10 mouse cellular contexts compared by ENCODE assay signal in genomic region chr1:58358958-58359901, GRCm38 (mm10). TPM values are rescaled to one million over a fixed set of nuclear protein-coding genes. Genes with fewer than 3 reads are reported as not detected.
DNase-seq lines count a peak whose midpoint lies in the region; ATAC-seq and TF ChIP-seq lines count a peak whose summit lies in the region.
"Had no signal": no experiment of that assay in that cellular context is flagged by ENCODE, and none has a peak within 500 bp of the region (broad histone marks: within the 10 kb centered on the region; RNA-seq: fewer than 3 reads in every experiment).

No protein-coding gene starts in this region.

- no peaks in the 10 kb centered on the region for H3K27me3 ChIP-seq in lung, embryonic 14.5 days (ENCODE audit: insufficient read depth, low read length)
- H3K27me3 ChIP-seq in midbrain, embryonic 14.5 days (ENCODE audit: control insufficient read depth, insufficient read depth, low read length): no peaks in the 10 kb centered on the region
- no peaks in the 10 kb centered on the region for H3K27me3 ChIP-seq in hindbrain, embryonic 13.5 days
- H3K27me3 ChIP-seq: heart, embryonic 15.5 days; neural tube, embryonic 12.5 days had no signal

- DNase-seq in cerebellum, postnatal 36 days: peak; percentile 24 to 29
- DNase-seq in cerebellum, adult 11-12 months: no peak
- peak; percentile 38 for DNase-seq in c-Kit-positive CD71-negative TER-119-negative erythroid progenitor cells, embryonic 14.5 days (ENCODE audit: low read depth)
- DNase-seq in heart, postnatal 25 days (ENCODE audit: low spot score): peak; percentile 62
- peak; percentile 24 for DNase-seq in lung, embryonic 14.5 days
- peak; percentile 48 for DNase-seq in urinary bladder, postnatal 25 days (ENCODE audit: low spot score)
- DNase-seq in midbrain, embryonic 14.5 days: no peak

- peaks cover 3% of the 10 kb centered on the region; the same call in 1 of the 2 replicates for H3K4me1 ChIP-seq in lung, embryonic 14.5 days (ENCODE audit: insufficient read depth)
- H3K4me1 ChIP-seq in midbrain, embryonic 14.5 days (ENCODE audit: control insufficient read depth, insufficient read depth, low read length): no peaks in the 10 kb centered on the region
- no peaks in the 10 kb centered on the region for H3K4me1 ChIP-seq in hindbrain, embryonic 13.5 days (replicated peaks)
- H3K4me1 ChIP-seq: heart, embryonic 15.5 days had no signal

- H3K36me3 ChIP-seq in lung, embryonic 14.5 days (ENCODE audit: insufficient read depth): no peaks in the 10 kb centered on the region
- H3K36me3 ChIP-seq in midbrain, embryonic 14.5 days (ENCODE audit: control insufficient read depth, insufficient read depth, low read length): no peaks in the 10 kb centered on the region
- H3K36me3 ChIP-seq in hindbrain, embryonic 13.5 days: no peaks in the 10 kb centered on the region
- H3K36me3 ChIP-seq: heart, embryonic 15.5 days; neural tube, embryonic 12.5 days had no signal

- ATAC-seq in lung, embryonic 14.5 days (ENCODE audit: insufficient read depth): 0 out of 2 replicates have a peak, but pooled peaks have one; percentile 54
- ATAC-seq in midbrain, embryonic 14.5 days (ENCODE audit: low FRiP score, low TSS enrichment): no peak
- no peak for ATAC-seq in hindbrain, embryonic 13.5 days (ENCODE audit: low FRiP score)

- H3K9me3 ChIP-seq in lung, embryonic 14.5 days (ENCODE audit: low read depth, low read length): no peaks in the 10 kb centered on the region
- H3K9me3 ChIP-seq in midbrain, embryonic 14.5 days (ENCODE audit: control insufficient read depth, low read length): no peaks in the 10 kb centered on the region
- H3K9me3 ChIP-seq in hindbrain, embryonic 13.5 days: no peaks in the 10 kb centered on the region
- H3K9me3 ChIP-seq: heart, embryonic 15.5 days; neural tube, embryonic 12.5 days had no signal

- no peak overlapping the region for H3K27ac ChIP-seq in lung, embryonic 14.5 days (ENCODE audit: low read depth)
- no peak overlapping the region for H3K27ac ChIP-seq in midbrain, embryonic 14.5 days (replicated peaks; ENCODE audit: low read depth, low read length)
- H3K27ac ChIP-seq in hindbrain, embryonic 13.5 days: no peak overlapping the region
- H3K27ac ChIP-seq: heart, embryonic 15.5 days; neural tube, embryonic 12.5 days had no signal

- 67% methylated on average over 19 of the region's 19 CpGs for WGBS in lung, embryonic 14.5 days
- WGBS in midbrain, embryonic 14.5 days: 88% methylated on average over 19 of the region's 19 CpGs
- WGBS in hindbrain, embryonic 13.5 days: 85% methylated on average over 19 of the region's 19 CpGs

- intact Hi-C loops in heart, postnatal 25 days (cut with DNase I): no loop called here

- no peak overlapping the region for H3K4me2 ChIP-seq in lung, embryonic 14.5 days
- no peak overlapping the region for H3K4me2 ChIP-seq in midbrain, embryonic 14.5 days (ENCODE audit: low read length)
- H3K4me2 ChIP-seq in hindbrain, embryonic 13.5 days: no peak overlapping the region
- H3K4me2 ChIP-seq: heart, embryonic 15.5 days; neural tube, embryonic 12.5 days had no signal

- no peak overlapping the region for H3K9ac ChIP-seq in lung, embryonic 14.5 days
- no peak overlapping the region for H3K9ac ChIP-seq in midbrain, embryonic 14.5 days (replicated peaks; ENCODE audit: low read length)
- no peak overlapping the region for H3K9ac ChIP-seq in hindbrain, embryonic 13.5 days
- H3K9ac ChIP-seq: heart, embryonic 15.5 days; neural tube, embryonic 12.5 days had no signal

- TF ChIP-seq CTCF in lung, embryonic 14.5 days (IDR thresholded peaks at IDR 0.05; ENCODE audit: low read depth): no peak

- no peak overlapping the region for H3K4me3 ChIP-seq in lung, embryonic 14.5 days (ENCODE audit: low read depth, low read length)
- H3K4me3 ChIP-seq in midbrain, embryonic 14.5 days (replicated peaks; ENCODE audit: low read depth, low read length): no peak overlapping the region
- no peak overlapping the region for H3K4me3 ChIP-seq in hindbrain, embryonic 13.5 days
- H3K4me3 ChIP-seq: heart, embryonic 15.5 days; neural tube, embryonic 12.5 days had no signal

RNA-seq across cellular contexts. Expression of gene Bzw1, which starts 33.5 kb away (rescaled TPM):
- total RNA-seq in heart, postnatal 25 days (2021): 10 to 100 TPM; 62.7 to 75.9 TPM
- 406 and 424 TPM in 2 replicates for polyA plus RNA-seq in lung, embryonic 14.5 days (2014; fragmentation: Nextera tagmentation; extraction: Ambion mirVana)
- 340 and 468 TPM in 2 replicates for polyA plus RNA-seq in midbrain, embryonic 14.5 days (2014; fragmentation: Nextera tagmentation; extraction: Ambion mirVana)
- 384 and 399 TPM in 2 replicates for polyA plus RNA-seq in hindbrain, embryonic 13.5 days (2015; fragmentation: Nextera tagmentation; extraction: Ambion mirVana)

Comparison
In these comparisons a context has a peak if more than half of its experiments do, and no peak if none do; other contexts are left out.
1. DNase-seq: peak in cerebellum, postnatal 36 days (2 of 2), c-Kit-positive CD71-negative TER-119-negative erythroid progenitor cells, embryonic 14.5 days (single experiment), heart, postnatal 25 days (single experiment), lung, embryonic 14.5 days (single experiment) and urinary bladder, postnatal 25 days (single experiment); none in cerebellum, adult 11-12 months (single experiment) and midbrain, embryonic 14.5 days (single experiment).